Mouse (Mus musculus): ENCODE measurements around the gene Wasf3. TPM values are rescaled to one million over a fixed set of nuclear protein-coding genes. Genes with fewer than 3 reads are reported as not detected.
"Not testable (repeated sequence)": the region's sequence is repeated elsewhere in the genome, so short reads cannot be mapped to it uniquely, and the experiment has no call there.

Gene Wasf3
- polyA plus RNA-seq, 1 experiment from 2014 or later = 0.52 TPM

- not testable (repeated sequence) for H3K4me1 ChIP-seq (ENCODE audit: control insufficient read depth, insufficient read depth, low read length); H3K27ac ChIP-seq (ENCODE audit: low read depth, low read length); H3K4me3 ChIP-seq (ENCODE audit: low read depth, low read length); ATAC-seq (replicated peaks; ENCODE audit: insufficient number of reproducible peaks, low FRiP score, low TSS enrichment); H3K36me3 ChIP-seq (ENCODE audit: control insufficient read depth, insufficient read depth, low read length); H3K4me2 ChIP-seq; H3K27me3 ChIP-seq (ENCODE audit: control insufficient read depth, insufficient read depth, low read length); H3K9ac ChIP-seq (ENCODE audit: low read depth, low read length); H3K9me3 ChIP-seq (replicated peaks; ENCODE audit: control insufficient read depth, low read length)
- WGBS (ENCODE audit: insufficient replicate concordance) = no CpG with 5 or more reads among the region's 5 CpGs
These were observed 129.0 kb downstream of the Wasf3 start, which contains the start of gene Gm3402 for GRCm38 (mm10) chr5:146513823-146514222. Gene Gm3402, plus strand, starts transcription at chr5:146514123.

Other genes starting within 250 kb of the Wasf3 start
- not detected in 2 replicates for gene Gm5565, start 224.4 kb upstream of the Wasf3 start, polyA plus RNA-seq (2014; fragmentation: Nextera tagmentation; extraction: Ambion mirVana)
- not detected in 2 replicates for gene Gm6309, start 214.3 kb upstream of the Wasf3 start, polyA plus RNA-seq (2014; fragmentation: Nextera tagmentation; extraction: Ambion mirVana)
- gene 1700001J03Rik, start 199.7 kb upstream of the Wasf3 start, polyA plus RNA-seq (2014; fragmentation: Nextera tagmentation; extraction: Ambion mirVana) = not detected in 2 replicates
- gene Rnf6, start 163.4 kb upstream of the Wasf3 start, polyA plus RNA-seq (2014; fragmentation: Nextera tagmentation; extraction: Ambion mirVana) = 29.8 and 40.7 TPM in 2 replicates
- 19.9 and 24.0 TPM in 2 replicates for gene Cdk8, start 153.8 kb upstream of the Wasf3 start, polyA plus RNA-seq (2014; fragmentation: Nextera tagmentation; extraction: Ambion mirVana)
- not detected in 2 replicates for gene Gm6408, start 97.0 kb downstream of the Wasf3 start, polyA plus RNA-seq (2014; fragmentation: Nextera tagmentation; extraction: Ambion mirVana)
- gene Gm6370, start 106.4 kb downstream of the Wasf3 start, polyA plus RNA-seq (2014; fragmentation: Nextera tagmentation; extraction: Ambion mirVana) = not detected in 2 replicates
- not detected in 2 replicates for gene 4930449I24Rik, start 117.4 kb downstream of the Wasf3 start, polyA plus RNA-seq (2014; fragmentation: Nextera tagmentation; extraction: Ambion mirVana)
- gene Gm3402, start 129.1 kb downstream of the Wasf3 start, polyA plus RNA-seq (2014; fragmentation: Nextera tagmentation; extraction: Ambion mirVana) = not detected in 2 replicates
- gene Gm3404, start 140.8 kb downstream of the Wasf3 start, polyA plus RNA-seq (2014; fragmentation: Nextera tagmentation; extraction: Ambion mirVana) = not detected in 2 replicates
- gene Gm3409, start 152.7 kb downstream of the Wasf3 start, polyA plus RNA-seq (2014; fragmentation: Nextera tagmentation; extraction: Ambion mirVana) = not detected in 2 replicates
- not detected in 2 replicates for gene Gm3415, start 171.2 kb downstream of the Wasf3 start, polyA plus RNA-seq (2014; fragmentation: Nextera tagmentation; extraction: Ambion mirVana)
- not detected in 2 replicates for gene Gpr12, start 200.3 kb downstream of the Wasf3 start, polyA plus RNA-seq (2014; fragmentation: Nextera tagmentation; extraction: Ambion mirVana)